Mouse (Mus musculus) cerebellum, postnatal 25 days (tissue): ENCODE results near the gene Larp1.

Experiments
- DNase-seq, 2 experiments: peaks; one replicate each; pipeline ENCODE4 v3.0.0; 2021; ENCODE audit warnings: mixed read lengths in 2 of 2

Gene Larp1

GRCm38 (mm10) chr11:58003734-58004133, 5.1 kb upstream of the Larp1 start:
- no peak for DNase-seq

DNA sequence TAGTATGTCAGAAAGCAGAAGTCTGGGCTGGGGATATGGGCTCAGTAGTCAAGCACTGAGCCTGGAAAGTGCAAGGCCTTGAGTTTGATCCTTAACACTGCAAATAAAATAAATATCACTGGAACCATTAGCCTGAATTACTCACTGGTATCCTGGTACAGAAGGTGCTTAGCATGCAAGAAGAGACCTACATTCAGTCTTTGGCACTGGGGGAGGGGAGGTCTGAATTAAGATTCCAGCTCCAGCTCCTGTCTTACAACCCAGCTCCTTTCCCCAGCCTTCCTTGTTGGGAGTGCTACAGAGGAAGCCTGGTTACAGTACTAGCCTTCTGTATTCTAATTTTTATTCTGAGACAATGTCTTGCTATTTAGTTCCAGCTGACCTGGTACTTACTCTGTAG, 3.8 kb upstream of the Larp1 start:
- DNase-seq = no peak

DNA sequence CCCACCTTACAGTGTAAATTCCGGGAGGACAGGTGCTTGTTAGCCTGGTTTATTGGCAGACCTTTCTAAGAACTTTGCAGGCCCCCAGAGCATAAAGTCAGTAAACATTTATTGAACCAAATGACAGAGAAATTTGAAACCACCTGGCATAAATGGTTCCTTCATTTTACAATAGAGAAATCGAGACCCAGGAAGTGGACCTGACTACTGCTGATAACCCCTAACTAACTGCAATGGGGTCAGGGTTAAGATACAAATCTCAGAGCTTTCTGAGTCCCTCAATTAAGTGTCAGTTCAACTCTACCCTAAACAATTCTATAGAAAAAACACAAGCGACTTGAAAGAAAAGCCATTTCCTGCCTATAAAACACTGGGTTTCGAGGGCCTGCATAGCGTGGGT, 851 bp upstream of the Larp1 start:
- no peak for DNase-seq

DNA sequence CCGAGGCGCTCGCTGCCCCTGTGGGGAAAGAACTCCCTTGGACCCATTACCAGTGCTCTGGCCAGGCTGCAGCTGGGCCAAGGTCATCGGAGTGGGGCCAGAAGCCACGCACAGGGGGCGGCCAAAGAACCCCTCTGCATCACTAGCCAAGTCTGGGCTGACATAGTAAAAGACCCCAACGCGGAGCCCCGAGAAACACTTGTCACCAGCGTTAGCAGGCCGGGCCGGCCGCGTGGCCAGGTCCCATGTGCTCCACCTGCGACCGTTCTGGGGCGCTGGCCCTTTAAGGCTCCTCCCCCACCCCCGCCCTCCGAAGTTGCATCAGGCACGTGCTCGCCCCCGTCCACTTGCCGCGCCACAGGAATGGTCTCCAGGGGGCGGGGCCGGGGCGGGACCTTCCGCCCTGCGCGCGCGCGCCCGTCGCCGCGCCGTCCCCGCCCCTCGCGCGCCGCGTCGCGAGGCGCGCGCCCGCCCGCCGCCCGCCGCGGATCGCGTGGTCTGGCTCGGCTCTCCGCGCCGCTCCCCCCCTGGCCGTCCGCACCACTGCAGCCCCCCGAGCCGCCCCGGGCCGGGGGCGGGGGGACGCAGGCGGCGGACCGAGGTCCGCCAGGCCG, 320 bp upstream of the Larp1 start:
- DNase-seq = peak; percentile 86 to 95

GRCm38 (mm10) chr11:58009516-58010141, 765 bp downstream of the Larp1 start:
- peak; percentile 77 to 85 for DNase-seq

DNA sequence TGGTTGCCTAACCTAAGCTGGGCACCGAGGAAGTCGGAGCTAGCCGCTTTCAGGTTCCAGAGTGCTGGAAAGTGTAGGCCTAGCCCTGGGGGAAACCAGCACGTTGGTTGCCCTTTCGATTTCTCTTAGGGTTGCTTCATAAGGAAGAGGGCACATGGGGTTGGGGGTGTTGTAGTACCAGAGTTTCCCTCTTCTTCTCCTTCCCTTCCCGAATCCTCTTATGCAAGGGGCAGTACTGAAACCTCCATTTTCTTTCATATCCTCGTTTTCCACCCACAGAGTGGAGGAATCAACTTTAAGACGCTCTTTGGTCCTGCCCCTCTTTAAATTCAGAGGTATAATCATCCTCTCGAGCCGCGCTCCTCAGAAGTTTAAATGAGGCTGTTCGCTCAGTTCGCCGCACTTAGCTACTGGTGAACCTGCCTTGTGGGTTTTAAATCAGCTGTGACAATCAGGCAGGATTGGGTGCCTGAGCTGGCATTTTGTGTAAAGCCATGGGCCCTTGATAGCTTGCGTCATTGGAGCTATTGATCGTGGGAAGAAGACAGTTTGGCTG, 1.4 kb downstream of the Larp1 start:
- no peak for DNase-seq

DNA sequence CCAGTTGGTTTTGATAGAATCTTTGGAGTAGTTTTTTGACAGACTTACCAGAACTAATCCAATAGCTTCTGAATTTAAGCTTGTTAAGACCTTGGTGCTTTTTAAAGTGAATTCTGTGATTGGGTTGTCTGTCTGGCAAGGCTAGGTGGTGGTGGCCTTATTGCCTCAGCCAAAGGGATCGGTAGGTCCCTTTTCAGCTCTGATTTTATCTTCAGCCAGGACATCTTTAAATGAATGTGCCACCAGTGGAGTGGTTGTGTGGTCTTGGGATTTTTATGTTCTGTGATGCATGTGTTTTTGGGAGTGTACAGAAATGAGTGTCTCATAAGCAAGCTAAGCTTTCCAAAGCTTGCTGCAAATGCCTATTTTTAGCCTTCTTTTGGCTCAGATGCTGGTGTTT, 2.1 kb downstream of the Larp1 start:
- DNase-seq = peak in 1 of 2 experiments; percentile 2

- DNase-seq = peak in 1 of 2 experiments; percentile 1
Observed at GRCm38 (mm10) chr11:58011813-58012212, 2.9 kb downstream of the Larp1 start.

- peak in 1 of 2 experiments; percentile 0 for DNase-seq
Observed at GRCm38 (mm10) chr11:58012674-58013073, 3.8 kb downstream of the Larp1 start.

GRCm38 (mm10) chr11:58013100-58013499, 4.2 kb downstream of the Larp1 start:
- peak in 1 of 2 experiments; percentile 1 for DNase-seq

- DNase-seq = no peak
Observed at GRCm38 (mm10) chr11:58014604-58015003, 5.7 kb downstream of the Larp1 start.

DNA sequence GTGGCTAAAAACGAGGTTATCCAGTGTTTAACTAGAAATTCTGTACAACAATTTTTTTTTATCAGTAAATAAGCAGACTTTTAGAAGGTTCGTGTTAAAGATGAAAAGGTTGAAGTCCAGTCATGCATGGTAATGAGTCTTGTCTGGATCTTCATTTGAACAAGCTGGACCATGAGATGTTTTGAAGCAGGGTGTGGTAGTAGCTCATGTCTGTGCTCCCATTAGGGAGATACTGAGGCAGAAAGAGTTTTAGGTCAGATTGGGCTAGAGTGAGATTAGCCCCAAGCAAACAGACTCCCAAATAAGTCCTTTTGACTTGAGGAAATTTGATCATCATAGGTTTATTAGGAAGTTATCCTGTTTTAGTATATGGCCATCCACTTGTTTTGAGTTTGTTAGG, 6.5 kb downstream of the Larp1 start:
- DNase-seq = no peak

DNA sequence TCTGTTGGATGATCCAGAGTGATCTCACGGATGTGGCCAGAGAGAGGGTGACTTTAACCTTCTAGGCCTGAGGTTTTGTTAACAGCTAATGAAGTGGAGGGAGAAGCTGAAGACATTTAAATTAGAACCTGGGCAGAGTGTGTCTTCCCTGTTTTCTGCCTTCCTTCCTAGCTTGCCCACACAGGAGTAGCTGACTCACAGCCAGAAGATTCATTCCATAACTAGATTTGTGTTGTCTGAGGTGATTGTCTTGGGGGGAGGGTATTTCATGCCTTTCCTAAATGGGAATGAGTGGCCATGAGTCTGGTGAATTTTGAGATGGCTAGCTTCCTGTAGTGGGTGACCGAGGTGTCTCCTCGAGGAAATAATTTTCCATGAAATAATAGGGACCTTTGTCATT, 7.5 kb downstream of the Larp1 start:
- no peak for DNase-seq

DNA sequence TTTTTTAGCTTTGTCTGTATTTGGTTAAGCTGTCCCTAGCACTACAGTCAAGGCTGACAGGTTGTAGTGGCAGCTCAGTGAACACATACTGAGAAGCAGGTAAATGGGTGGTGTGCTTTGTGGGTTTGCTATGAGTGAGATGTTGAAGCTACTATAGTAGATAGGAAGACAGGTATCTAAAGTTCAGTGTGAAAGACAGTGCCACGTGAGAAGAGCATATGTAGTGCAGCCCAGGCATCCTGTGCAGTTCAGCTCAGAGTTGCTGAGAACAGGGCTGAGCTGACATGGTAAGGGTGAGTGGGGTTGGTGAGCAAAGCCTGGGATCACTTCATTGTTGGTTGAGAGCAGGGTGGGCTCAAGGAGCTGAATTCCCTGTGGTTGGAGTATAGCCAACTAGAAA, 8.6 kb downstream of the Larp1 start:
- DNase-seq = no peak

DNA sequence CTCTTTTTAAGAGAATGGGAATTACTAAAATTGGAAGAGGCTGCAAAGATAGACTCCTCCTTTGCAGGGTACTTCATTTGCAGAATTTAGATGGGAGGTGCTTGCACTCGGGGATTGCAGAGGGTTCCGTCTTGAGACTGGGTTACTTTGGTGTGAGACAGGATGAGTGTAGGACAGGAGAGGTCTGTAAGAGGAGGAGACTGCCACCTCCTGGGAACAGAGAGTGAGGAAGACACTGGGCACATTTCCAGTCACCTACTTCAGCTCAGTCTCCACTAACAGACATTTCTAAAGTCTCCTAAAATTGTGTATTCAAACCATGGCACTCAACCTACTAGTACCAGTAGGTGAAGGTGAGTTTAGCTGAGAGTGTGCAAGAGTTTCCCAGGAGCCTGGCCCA, 9.4 kb downstream of the Larp1 start:
- DNase-seq = peak in 1 of 2 experiments; percentile 43

GRCm38 (mm10) chr11:58018701-58019100, 9.8 kb downstream of the Larp1 start:
- no peak for DNase-seq

- peak in 1 of 2 experiments; percentile 30 for DNase-seq
Observed at GRCm38 (mm10) chr11:58021095-58021494, 12.2 kb downstream of the Larp1 start.

DNA sequence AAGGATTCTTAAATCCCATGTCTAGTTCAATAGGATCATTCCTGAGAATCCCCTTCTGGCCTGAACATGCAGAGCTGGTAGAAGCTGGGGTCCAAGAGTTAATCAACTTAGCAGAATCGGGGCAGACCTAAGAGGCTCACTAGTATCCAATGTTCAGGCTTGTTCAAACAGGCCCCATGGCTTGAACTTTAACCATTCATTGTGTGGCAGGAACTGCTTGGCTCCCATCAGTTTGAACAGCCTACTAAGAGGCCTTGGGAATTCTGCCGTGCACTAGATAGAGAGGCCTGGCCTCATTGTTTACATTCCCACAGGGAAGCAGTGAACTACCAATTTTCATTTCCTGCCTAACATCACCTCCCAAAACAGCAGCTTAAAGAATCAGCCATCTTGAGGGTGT, 12.8 kb downstream of the Larp1 start:
- DNase-seq = no peak

GRCm38 (mm10) chr11:58024271-58024670, 15.4 kb downstream of the Larp1 start:
- DNase-seq = no peak

GRCm38 (mm10) chr11:58024671-58025070, 15.8 kb downstream of the Larp1 start:
- no peak for DNase-seq

DNA sequence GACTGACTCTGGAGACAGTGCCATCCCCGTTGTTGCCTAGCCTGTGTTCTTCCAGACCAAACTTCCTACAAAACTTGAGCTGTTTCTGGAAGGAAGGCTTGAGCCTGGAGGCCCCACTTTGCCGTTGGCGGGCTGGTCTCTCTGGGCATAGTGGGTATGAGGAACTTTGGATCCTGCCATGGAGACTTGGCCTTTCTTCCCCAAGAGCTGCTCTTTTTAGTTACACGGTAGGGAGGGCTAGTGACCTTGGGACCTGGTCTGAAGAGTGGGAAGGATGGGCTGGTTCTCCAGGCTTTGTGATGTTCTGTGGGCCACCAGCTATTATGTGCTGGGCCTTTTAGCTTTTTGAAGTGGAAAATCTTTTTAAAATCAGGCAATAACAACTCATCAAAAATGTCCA, 17.0 kb downstream of the Larp1 start:
- DNase-seq = no peak

DNA sequence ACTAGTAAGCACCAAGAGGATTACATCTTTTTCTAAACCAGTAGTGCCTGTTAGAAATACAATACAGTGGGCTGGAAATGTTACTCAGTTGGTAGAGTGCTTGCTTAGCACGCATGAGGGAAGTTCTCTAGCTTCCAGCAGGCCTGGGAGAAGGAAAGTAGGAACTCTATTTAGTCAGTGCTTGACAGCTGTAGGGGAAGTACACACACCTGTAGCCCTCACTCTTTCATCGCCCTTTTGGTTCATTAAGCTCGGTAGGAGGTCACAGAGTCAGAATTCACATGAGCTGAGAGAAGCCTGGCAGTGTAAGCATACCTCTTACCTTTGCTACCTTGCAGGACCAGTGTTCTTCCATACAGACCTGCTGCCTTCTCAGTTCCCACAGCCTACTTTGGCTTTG, 17.5 kb downstream of the Larp1 start:
- DNase-seq = no peak

- DNase-seq = no peak
Observed at GRCm38 (mm10) chr11:58026860-58027259, 18.0 kb downstream of the Larp1 start.

- no peak for DNase-seq
Observed at GRCm38 (mm10) chr11:58028981-58029380, 20.1 kb downstream of the Larp1 start.

DNA sequence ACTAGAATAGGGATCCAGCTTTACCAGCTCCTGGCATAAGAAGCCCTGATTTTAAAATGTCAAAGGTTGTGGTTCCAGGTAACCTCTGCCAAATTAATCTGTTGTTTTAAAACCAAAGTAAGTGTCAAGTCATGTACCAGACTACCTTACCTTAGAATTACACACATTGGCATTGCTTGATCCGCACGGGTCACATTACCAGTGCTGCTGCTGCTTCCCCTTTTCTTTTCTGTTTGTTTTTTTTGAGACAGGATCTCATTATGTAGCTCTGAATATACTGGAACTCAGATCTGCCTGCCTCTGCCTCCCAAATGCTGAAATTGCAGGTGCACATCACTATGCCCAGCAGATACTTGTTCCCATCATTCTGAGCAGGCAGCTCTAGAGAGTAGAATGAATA, 21.0 kb downstream of the Larp1 start:
- no peak for DNase-seq
